Comparison of ENCODE assay signal across 20 mouse cellular contexts in genomic region chr4:125635037-125635436, GRCm38 (mm10).
DNase-seq lines count a peak whose midpoint lies in the region; ATAC-seq lines count a peak whose summit lies in the region.
"Had no signal": no experiment of that assay in that cellular context is flagged by ENCODE, and none has a peak within 500 bp of the region (broad histone marks: within the 10 kb centered on the region; RNA-seq: fewer than 3 reads in every experiment).

No protein-coding gene starts in this region.

- H3K27me3 ChIP-seq in hindbrain, embryonic 15.5 days = 0 out of 2 replicates have a peak, but pooled peaks cover under 1% of the 10 kb centered on the region
- no peaks in the 10 kb centered on the region for H3K27me3 ChIP-seq in hindbrain, embryonic 11.5 days (ENCODE audit: control insufficient read depth, insufficient read depth, low read length)
- no peaks in the 10 kb centered on the region; the same call in 1 of the 2 replicates for H3K27me3 ChIP-seq in midbrain, embryonic 16.5 days (ENCODE audit: control insufficient read depth, insufficient read depth, low read depth, low read length)
- peaks cover 4% of the 10 kb centered on the region; the same call in 1 of the 2 replicates for H3K27me3 ChIP-seq in midbrain, embryonic 13.5 days
- H3K27me3 ChIP-seq: embryonic facial prominence, embryonic 13.5 days; limb, embryonic 13.5 days; liver, embryonic 13.5 days had no signal

- H3K36me3 ChIP-seq in hindbrain, embryonic 15.5 days = no peaks in the 10 kb centered on the region
- no peaks in the 10 kb centered on the region for H3K36me3 ChIP-seq in hindbrain, embryonic 11.5 days (ENCODE audit: control insufficient read depth, insufficient read depth, low read length)
- no peaks in the 10 kb centered on the region for H3K36me3 ChIP-seq in midbrain, embryonic 16.5 days (ENCODE audit: control insufficient read depth, insufficient read depth, low read length)
- H3K36me3 ChIP-seq in midbrain, embryonic 13.5 days = no peaks in the 10 kb centered on the region
- H3K36me3 ChIP-seq: embryonic facial prominence, embryonic 13.5 days; G1E; limb, embryonic 13.5 days; liver, embryonic 13.5 days; midbrain, embryonic 10.5 days; neural tube, embryonic 13.5 days had no signal

- 69% methylated on average over 11 of the region's 11 CpGs for WGBS in hindbrain, embryonic 15.5 days
- 85% methylated on average over 11 of the region's 11 CpGs for WGBS in hindbrain, embryonic 11.5 days
- 76% methylated on average over 11 of the region's 11 CpGs for WGBS in midbrain, embryonic 16.5 days
- WGBS in midbrain, embryonic 13.5 days = 81% methylated on average over 11 of the region's 11 CpGs

- no peak overlapping the region for H3K4me3 ChIP-seq in hindbrain, embryonic 15.5 days
- no peak overlapping the region for H3K4me3 ChIP-seq in hindbrain, embryonic 11.5 days (ENCODE audit: low read depth, low read length)
- H3K4me3 ChIP-seq in midbrain, embryonic 16.5 days (ENCODE audit: low read depth, low read length) = no peak overlapping the region
- no peak overlapping the region for H3K4me3 ChIP-seq in midbrain, embryonic 13.5 days (replicated peaks)
- H3K4me3 ChIP-seq: embryonic facial prominence, embryonic 13.5 days; hindbrain, embryonic 10.5 days; limb, embryonic 13.5 days; liver, embryonic 13.5 days; midbrain, embryonic 10.5 days; neural tube, embryonic 13.5 days had no signal

- no peaks in the 10 kb centered on the region for H3K9me3 ChIP-seq in hindbrain, embryonic 15.5 days
- no peaks in the 10 kb centered on the region for H3K9me3 ChIP-seq in hindbrain, embryonic 11.5 days (ENCODE audit: control insufficient read depth, low read length)
- no peaks in the 10 kb centered on the region for H3K9me3 ChIP-seq in midbrain, embryonic 16.5 days (replicated peaks; ENCODE audit: control insufficient read depth, low read length, poor library complexity, severe bottlenecking)
- H3K9me3 ChIP-seq in midbrain, embryonic 13.5 days = no peaks in the 10 kb centered on the region
- H3K9me3 ChIP-seq: embryonic facial prominence, embryonic 13.5 days; hindbrain, embryonic 10.5 days; limb, embryonic 13.5 days; liver, embryonic 13.5 days; midbrain, embryonic 10.5 days; neural tube, embryonic 13.5 days had no signal

- H3K4me1 ChIP-seq in hindbrain, embryonic 15.5 days (replicated peaks) = peaks cover 18% of the 10 kb centered on the region
- no peaks in the 10 kb centered on the region; the same call in 1 of the 2 replicates for H3K4me1 ChIP-seq in hindbrain, embryonic 11.5 days (replicated peaks; ENCODE audit: control insufficient read depth, insufficient read depth, low read length)
- peaks cover 7% of the 10 kb centered on the region; the same call in 1 of the 2 replicates for H3K4me1 ChIP-seq in midbrain, embryonic 16.5 days (ENCODE audit: control insufficient read depth, insufficient read depth, low read length)
- H3K4me1 ChIP-seq in midbrain, embryonic 13.5 days (replicated peaks) = peaks cover 16% of the 10 kb centered on the region
- H3K4me1 ChIP-seq: liver, embryonic 13.5 days had no signal

- DNase-seq in hindbrain, embryonic 11.5 days (ENCODE audit: low spot score) = no peak
- peak; percentile 7 for DNase-seq in kidney, adult 9 months
- peak; percentile 13 to 21 for DNase-seq in kidney, postnatal 36 days
- DNase-seq in layer of hippocampus, postnatal 36 days = no peak
- DNase-seq: adrenal gland, postnatal 25 days; cerebellum, adult 11 months; gastrocnemius, postnatal 36 days; liver, embryonic 13.5 days; lung, embryonic 14.5 days had no signal

- H3K9ac ChIP-seq in hindbrain, embryonic 15.5 days = no peak overlapping the region
- H3K9ac ChIP-seq in hindbrain, embryonic 11.5 days (ENCODE audit: low read depth, low read length) = no peak overlapping the region
- H3K9ac ChIP-seq in midbrain, embryonic 16.5 days (ENCODE audit: low read depth, low read length) = no peak overlapping the region
- H3K9ac ChIP-seq in midbrain, embryonic 13.5 days (replicated peaks) = no peak overlapping the region
- H3K9ac ChIP-seq: embryonic facial prominence, embryonic 13.5 days; limb, embryonic 13.5 days; liver, embryonic 13.5 days; lung, embryonic 14.5 days; neural tube, embryonic 13.5 days had no signal

- 0 out of 2 replicates have a peak overlapping the region, but pooled peaks have one; percentile 17 for H3K27ac ChIP-seq in hindbrain, embryonic 15.5 days (replicated peaks)
- H3K27ac ChIP-seq in hindbrain, embryonic 11.5 days (ENCODE audit: low read depth, low read length) = no peak overlapping the region
- H3K27ac ChIP-seq in midbrain, embryonic 16.5 days (ENCODE audit: low read length) = no peak overlapping the region
- no peak overlapping the region for H3K27ac ChIP-seq in midbrain, embryonic 13.5 days
- H3K27ac ChIP-seq: embryonic facial prominence, embryonic 13.5 days; hindbrain, embryonic 10.5 days; limb, embryonic 13.5 days; liver, embryonic 13.5 days; macrophage; midbrain, embryonic 10.5 days; neural tube, embryonic 13.5 days had no signal

- no peak overlapping the region for H3K4me2 ChIP-seq in hindbrain, embryonic 15.5 days
- H3K4me2 ChIP-seq in hindbrain, embryonic 11.5 days (replicated peaks; ENCODE audit: low read depth, low read length) = no peak overlapping the region
- H3K4me2 ChIP-seq in midbrain, embryonic 16.5 days (ENCODE audit: low read length) = no peak overlapping the region
- H3K4me2 ChIP-seq in midbrain, embryonic 13.5 days (replicated peaks) = no peak overlapping the region
- H3K4me2 ChIP-seq: embryonic facial prominence, embryonic 13.5 days; limb, embryonic 13.5 days; liver, embryonic 13.5 days; lung, embryonic 14.5 days; neural tube, embryonic 13.5 days had no signal

- no peak for ATAC-seq in hindbrain, embryonic 15.5 days (ENCODE audit: low FRiP score, low read depth)
- ATAC-seq in hindbrain, embryonic 11.5 days (ENCODE audit: low FRiP score) = no peak
- 0 out of 2 replicates have a peak, but pooled peaks have one; percentile 30 for ATAC-seq in midbrain, embryonic 16.5 days
- ATAC-seq in midbrain, embryonic 13.5 days = no peak
- ATAC-seq: forebrain, embryonic 14.5 days had no signal

Comparison
In these comparisons a context has a peak if more than half of its experiments do, and no peak if none do; other contexts are left out.
1. DNase-seq: peak in kidney, adult 9 months (single experiment) and kidney, postnatal 36 days (2 of 2); none in hindbrain, embryonic 11.5 days (single experiment) and layer of hippocampus, postnatal 36 days (0 of 2).